Mouse (Mus musculus): ENCODE results near the gene Etv3.
"Not testable (repeated sequence)": the region's sequence is repeated elsewhere in the genome, so short reads cannot be mapped to it uniquely, and the experiment has no call there.

The Etv3 gene

DNA sequence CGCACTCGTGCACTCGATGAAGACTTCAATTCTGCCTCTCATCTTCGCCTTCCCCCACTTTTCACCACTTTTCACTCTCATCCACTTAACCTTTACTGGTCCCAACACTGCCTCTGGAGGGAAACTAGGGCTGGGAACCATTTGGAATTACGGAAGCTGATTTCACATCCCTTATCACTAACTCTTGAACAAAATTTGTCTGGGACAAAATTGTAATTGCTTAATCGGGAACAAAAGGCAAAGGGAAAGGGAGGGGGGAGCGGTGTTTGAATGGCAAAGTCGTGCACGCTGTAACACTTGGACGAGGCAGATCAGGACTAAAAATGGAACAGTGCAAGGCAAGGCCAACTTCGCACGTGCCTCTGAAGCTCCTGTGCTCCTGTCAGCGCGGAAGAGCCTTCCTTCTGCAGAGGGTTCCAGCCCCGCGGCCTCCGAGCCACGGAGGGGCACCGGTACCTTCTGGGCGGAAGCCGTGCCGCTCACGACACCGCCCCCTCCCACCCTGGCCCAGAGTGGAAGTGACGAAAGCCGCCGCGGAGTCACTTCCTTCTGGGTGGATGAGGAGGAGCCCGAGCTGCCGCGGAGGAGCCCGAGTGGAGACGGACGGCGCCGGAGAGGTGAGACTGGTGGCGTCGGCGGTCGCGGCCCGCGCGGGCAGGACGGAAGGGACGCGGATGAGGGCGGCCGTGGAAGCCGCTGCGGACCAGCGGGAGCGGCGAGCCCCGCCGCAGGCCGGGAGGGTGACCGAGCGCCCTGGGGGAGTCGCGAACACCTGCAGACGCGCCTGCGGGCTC, at the start of gene Etv3:
Gene Etv3 (plus strand): TSS at position 365 of the 794 bp plus-strand sequence.
- peak; percentile 83 for DNase-seq (ENCODE audit: low spot score)

- not testable (repeated sequence) for DNase-seq (ENCODE audit: low spot score)
These were observed 47.3 kb upstream of the Etv3 start for GRCm38 (mm10) chr3:87477948-87478347.

GRCm38 (mm10) chr3:87478596-87478995, 46.6 kb upstream of the Etv3 start:
- not testable (repeated sequence) for DNase-seq (ENCODE audit: low spot score)

GRCm38 (mm10) chr3:87479230-87479629, 46.0 kb upstream of the Etv3 start:
- not testable (repeated sequence) for DNase-seq (ENCODE audit: low spot score)

GRCm38 (mm10) chr3:87487392-87487791, 37.8 kb upstream of the Etv3 start:
- no peak for DNase-seq (ENCODE audit: low spot score)

GRCm38 (mm10) chr3:87487911-87488310, 37.3 kb upstream of the Etv3 start:
- no peak for DNase-seq (ENCODE audit: low spot score)

DNA sequence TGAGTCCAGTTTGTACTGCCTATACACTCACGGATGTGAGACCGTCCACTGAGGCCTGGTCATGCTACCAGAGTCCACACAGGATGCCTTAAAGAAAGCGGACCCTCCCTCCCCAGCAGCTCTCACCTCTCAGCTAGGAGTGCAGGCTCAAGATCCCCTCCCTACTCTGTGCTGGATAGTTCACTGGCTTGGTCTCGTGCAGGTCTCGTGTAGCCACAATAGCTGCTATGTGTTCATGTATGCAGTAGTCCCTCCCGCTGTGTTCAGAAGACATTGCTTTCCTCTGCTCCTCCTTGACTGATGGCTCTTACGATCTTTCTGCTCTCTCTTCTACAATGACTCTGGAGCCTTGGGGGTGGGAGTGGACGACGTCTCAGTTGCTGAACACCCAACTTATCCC, 26.9 kb upstream of the Etv3 start:
- no peak for DNase-seq (ENCODE audit: low spot score)

DNA sequence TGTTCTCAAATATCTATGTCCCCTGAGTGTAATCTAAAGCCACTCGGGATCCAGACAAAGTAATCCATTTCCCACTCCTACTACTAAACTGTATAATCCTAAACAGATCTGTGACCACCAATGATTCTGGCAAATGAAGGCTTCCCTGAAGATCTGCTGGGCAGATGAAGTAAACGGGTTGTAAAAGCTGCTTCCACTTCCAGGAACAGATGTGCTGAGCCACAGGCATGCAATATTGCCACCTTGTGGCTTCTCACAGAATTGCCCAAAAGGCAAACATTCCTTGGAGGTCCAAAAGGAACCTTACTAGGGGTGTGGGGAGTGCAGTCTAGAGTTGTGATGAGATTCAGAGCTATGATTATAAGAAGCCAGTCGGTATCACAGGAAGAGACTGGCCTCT, 26.1 kb upstream of the Etv3 start:
- DNase-seq (ENCODE audit: low spot score), result peak; percentile 63

- DNase-seq (ENCODE audit: low spot score), result no peak
These were observed 24.8 kb upstream of the Etv3 start for GRCm38 (mm10) chr3:87500088-87501055.

- DNase-seq (ENCODE audit: low spot score), result no peak
These were observed 24.1 kb upstream of the Etv3 start for GRCm38 (mm10) chr3:87501151-87501550.

DNA sequence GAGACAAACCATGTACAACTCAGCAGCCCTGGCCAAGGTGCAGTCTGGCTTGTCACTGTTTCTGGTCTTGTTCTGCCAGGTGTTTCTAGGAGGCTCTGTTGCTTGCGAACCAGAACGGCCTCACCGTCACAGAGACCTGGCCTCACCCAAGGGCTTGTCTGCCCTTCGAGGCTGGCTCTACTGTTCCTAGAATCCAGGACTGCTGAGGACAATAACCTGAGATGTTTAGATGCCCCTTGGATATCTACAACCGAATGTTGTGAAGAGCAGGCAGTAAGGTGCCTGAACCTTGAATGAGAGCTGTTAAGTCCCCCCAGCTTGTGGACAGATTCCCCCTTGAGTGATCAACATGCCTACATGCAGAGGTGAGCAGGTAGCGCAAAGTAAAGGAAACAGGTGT, 22.4 kb upstream of the Etv3 start:
- DNase-seq (ENCODE audit: low spot score), result no peak

GRCm38 (mm10) chr3:87504330-87504729, 20.9 kb upstream of the Etv3 start:
- DNase-seq (ENCODE audit: low spot score), result no peak

- DNase-seq (ENCODE audit: low spot score), result no peak
These were observed 20.3 kb upstream of the Etv3 start for GRCm38 (mm10) chr3:87504749-87505425.

- no peak for DNase-seq (ENCODE audit: low spot score)
These were observed 18.5 kb upstream of the Etv3 start for GRCm38 (mm10) chr3:87506456-87507416.

DNA sequence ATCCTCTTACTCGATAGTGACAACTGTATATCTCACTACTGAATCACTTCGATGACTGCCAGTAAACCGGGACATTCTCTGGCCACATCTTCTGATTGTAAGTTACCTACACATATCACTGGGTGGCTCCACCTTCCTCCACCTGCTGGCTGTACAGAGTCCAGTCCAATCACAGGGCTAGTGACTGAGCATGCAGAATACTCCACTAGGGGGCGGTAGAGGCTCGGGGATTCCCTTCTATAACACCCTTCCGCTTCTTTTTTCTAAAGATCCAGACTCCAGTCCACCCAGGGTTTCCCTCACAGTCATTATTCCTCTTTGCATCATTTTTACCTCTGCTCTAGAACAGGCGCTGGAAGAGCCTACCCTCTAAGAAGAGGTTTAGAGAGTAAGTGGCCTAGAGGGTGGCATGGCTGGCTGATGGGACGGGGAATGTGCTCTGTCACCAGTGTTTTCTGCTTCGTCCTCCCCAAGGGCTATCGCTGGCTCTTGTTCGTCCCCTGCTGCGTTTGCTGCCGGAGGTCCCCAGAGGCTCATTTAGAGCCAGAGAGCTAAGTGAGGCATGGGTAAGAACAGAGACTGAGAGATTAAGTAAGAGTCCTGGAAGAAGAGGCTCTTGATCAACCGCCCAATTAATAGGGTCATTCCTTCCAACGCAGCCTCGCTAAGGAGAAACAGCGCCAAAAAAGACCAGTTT, 16.9 kb upstream of the Etv3 start:
- peak; percentile 87 for DNase-seq (ENCODE audit: low spot score)

- DNase-seq (ENCODE audit: low spot score), result no peak
These were observed 16.1 kb upstream of the Etv3 start for GRCm38 (mm10) chr3:87509061-87509460.

DNA sequence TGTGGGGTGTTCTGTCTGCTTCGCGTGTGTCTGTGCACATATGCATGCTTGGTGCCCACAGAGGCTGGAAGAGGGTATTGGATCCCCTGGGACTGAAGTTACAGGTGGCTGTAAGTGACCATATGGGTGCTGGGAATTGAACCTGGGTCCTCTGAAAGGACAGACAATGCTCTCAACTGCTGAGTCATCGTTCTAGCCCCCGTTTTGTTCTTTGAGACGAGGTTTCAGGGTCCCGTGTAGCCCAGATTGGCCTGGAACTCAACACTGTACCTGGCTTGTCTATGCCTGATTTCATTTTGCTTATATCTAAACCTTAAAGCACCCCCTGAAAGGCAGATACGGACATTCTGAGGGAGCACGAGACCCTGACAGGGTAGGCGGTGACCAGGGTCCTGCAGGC, 14.4 kb upstream of the Etv3 start:
- no peak for DNase-seq (ENCODE audit: low spot score)

- DNase-seq (ENCODE audit: low spot score), result no peak
These were observed 13.0 kb upstream of the Etv3 start for GRCm38 (mm10) chr3:87511971-87512765.

DNA sequence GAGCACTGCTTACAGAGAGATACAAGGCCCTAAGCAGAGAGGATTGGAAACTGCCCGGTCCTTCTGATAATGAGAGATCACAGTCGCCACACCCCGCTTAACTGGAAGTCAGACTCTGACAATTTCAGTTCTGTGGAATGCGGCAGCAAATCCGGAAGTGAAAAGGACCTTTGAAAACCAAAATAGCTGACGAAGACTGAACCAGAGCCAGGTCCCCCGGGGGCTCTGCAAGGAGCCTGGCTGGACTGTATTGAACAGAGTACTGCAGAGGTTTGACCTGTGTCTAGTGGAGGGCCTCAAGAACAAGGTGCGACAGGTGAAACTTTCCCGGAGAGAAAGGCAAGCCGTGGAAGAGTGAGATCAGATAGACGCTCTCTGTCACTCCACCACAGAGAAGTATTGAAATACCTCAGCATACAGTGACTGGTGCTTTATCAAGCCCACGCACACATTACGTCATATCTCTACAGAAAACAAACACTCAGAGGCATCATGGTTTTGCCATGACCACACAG, 9.6 kb upstream of the Etv3 start:
- DNase-seq (ENCODE audit: low spot score), result no peak
